Mouse (Mus musculus): ENCODE measurements at regions not wholly inside any gene's neighbourhood (a gene's known extent, or its start where the extent isn't known, plus 50 kb on each side); places are given as distances from the start of the nearest gene placed in this dataset.

DNA sequence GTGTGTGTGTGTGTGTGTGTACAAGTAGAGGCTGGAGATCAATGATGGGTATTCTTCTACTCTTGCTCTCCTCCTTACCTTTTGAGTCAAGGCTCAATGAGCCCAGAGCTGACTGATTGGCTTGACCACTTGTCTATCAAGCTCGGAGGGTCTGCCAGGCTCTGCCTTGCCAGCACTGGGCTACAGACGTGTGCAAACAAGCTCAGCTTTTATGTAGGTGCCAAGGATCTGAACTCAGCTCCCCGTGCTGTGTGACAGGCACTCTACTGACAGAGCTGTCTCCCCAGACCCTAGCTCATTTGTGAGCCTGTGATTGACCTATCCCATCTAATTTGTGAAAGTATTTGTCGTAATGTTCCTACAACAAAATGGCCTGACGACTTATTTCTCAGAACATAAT, 54.2 kb upstream of the Cdc42bpa start:
- in situ Hi-C loops (cut with MboI, MseI): no loop called here

GRCm38 (mm10) chr1:179892711-179893110, 67.6 kb upstream of the Cdc42bpa start:
- in situ Hi-C loops (cut with MboI, MseI): no loop called here

DNA sequence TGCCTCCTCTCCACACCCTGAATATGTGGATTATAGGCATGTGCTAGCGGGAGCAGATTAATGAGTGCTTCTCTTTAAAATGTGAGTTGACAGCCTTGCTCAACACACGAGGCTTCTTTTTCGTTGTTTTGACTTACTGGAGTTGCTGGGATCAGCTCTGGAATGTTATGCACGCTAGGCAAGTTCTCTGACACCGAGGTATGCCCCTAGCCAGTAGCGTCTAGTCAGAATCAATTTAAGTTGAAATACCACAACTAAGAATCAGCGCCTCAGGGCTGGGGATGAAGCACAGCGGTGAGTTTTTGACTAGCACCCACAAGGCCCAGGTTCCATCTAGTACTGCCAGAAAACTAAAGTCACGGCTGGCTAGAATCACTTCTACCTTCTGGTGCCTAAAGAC, 72.4 kb upstream of the Cdc42bpa start:
- in situ Hi-C loops (cut with MboI, MseI): no loop called here

- in situ Hi-C loops (cut with MboI, MseI): no loop called here
Observed at GRCm38 (mm10) chr1:179881222-179881621, 77.7 kb upstream of the Ahctf1 start.

DNA sequence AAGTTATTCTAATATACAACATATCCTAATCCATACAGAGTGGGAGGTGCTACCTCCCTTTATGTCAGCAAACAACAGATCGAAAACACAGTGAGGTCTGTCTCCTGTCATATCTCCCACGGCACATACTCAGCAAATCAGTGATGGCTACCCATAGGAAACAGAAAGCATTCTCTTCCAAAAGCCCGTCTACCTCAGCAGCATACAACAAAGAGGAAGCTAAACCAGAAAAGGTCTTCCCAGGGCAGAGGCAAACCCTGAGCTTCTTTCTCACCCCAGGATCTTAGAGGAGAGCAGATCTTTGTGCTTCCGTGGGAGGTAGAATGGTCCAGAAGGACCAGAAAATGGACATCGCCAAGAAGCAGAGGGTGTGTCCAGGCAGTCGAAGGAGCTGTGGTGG, 74.4 kb upstream of the Ahctf1 start:
- in situ Hi-C loops (cut with MboI, MseI): loop anchor here (10.0 kb wide), 1 partner anchor 1053 kb away; no protein-coding TSS in a partner anchor

DNA sequence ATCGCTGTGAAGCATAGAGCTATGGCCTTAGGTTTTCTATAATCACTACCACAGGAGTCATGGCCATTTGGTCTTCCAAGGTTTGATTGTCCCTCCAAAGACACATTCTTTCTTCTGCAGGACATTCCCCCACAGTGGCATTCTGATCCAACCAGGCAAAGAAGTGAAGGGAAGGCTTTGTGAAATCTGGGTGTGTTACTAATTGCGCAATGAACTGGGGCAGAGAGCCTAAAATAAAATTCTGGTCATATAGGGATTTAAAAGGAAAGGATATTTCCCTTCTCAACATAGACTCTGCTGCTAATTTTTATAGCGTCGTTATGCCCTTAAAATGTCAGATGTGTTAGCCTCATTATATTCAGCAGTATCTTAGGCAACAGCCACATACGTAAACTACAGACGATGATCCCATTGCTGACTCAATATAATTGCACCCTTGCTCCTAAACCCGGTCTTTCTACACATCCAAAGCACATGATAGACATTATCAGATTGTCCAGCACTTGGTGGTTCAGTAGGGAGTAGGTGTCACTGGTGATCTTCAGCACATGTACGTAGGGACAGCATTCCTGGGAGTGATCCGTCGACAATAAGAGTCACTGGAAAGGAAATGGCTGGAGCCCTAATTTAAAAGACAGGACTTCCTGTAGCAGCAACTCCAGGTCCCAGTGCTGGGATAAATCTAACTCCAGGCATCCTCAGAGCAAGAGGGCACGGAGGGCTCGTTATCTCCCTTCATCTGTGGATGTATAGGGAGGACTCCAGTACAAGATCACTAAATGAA, 70.5 kb upstream of the Ahctf1 start:
- in situ Hi-C loops (cut with MboI, MseI): loop anchor here (10.0 kb wide), 1 partner anchor 1049 kb away; no protein-coding TSS in a partner anchor

- in situ Hi-C loops (cut with MboI, MseI): loop anchor here (10.0 kb wide), 1 partner anchor 1047 kb away; no protein-coding TSS in a partner anchor
Observed at GRCm38 (mm10) chr1:179871961-179872360, 68.5 kb upstream of the Ahctf1 start.

DNA sequence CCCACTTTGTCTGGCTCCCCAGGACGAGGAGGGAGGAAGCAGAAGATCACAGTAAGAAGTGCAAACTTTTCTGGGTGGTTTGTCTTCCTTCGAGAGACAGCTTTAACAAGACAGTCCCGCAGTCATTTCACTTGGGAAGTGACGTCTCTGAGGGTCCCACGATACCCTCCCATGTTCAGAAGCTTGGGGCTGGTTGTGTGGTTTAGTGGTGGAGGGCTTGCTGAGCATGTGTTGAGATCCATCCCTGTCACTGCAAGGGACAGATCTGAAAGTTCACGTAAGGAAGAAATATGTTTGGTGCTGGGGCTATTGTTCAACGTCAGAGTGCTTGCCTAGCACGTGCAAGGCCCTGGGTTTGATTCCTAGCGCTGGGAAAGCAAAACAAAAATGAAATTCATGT, 65.2 kb upstream of the Ahctf1 start:
- in situ Hi-C loops (cut with MboI, MseI): loop anchor here (5.0 to 10.0 kb wide), 2 partner anchors 186 to 349 kb away; no protein-coding TSS in a partner anchor

DNA sequence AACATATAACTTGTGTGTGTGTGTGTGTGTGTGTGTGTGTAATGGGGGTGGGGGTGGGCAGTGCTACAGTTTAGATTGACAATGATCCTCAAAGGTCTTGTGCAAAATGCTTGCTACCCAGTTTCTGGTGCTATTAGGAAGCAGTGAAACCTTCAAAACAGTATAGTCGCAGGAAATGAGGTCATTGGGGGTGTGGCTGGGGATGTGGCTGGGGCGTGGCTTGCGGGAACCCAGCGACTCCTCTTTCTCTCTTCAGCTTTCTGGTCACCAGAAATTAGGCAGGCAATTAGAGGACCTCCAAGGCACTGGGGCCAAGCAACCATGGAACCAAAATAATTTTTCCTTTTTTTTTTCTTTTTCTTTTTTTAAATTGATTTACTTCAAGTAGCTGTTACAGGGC, 64.0 kb upstream of the Ahctf1 start:
- in situ Hi-C loops (cut with MboI, MseI): loop anchor here (5.0 to 10.0 kb wide), 2 partner anchors 187 to 350 kb away; no protein-coding TSS in a partner anchor

- in situ Hi-C loops (cut with MboI, MseI): loop anchor here (5.0 to 10.0 kb wide), 2 partner anchors 189 to 351 kb away; no protein-coding TSS in a partner anchor
Observed at GRCm38 (mm10) chr1:179866056-179866772, 62.7 kb upstream of the Ahctf1 start.

DNA sequence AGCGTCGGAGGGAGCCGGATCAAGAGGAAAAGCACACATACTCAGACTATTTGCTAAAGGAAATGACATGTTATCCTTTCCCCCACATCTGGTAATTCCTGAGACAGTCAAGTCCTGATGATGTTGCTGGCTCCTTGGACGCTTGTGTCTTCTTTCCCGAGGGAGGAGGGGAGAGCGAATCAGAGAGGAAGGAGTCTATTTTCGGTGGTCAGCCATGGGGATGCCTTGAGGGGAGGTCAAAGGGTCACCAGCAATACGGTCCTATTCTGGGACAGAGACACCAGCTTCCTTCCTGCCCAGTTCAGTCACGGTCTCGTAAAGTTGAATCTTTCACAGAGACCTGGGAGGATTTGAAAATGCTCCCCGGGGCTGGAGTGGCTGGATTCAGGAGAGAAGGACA, 62.1 kb upstream of the Ahctf1 start:
- in situ Hi-C loops (cut with MboI, MseI): loop anchor here (5.0 to 10.0 kb wide), 2 partner anchors 189 to 352 kb away; no protein-coding TSS in a partner anchor

GRCm38 (mm10) chr1:179864537-179865226, 61.2 kb upstream of the Ahctf1 start:
- in situ Hi-C loops (cut with MboI, MseI): loop anchor here (5.0 to 10.0 kb wide), 2 partner anchors 190 to 353 kb away; no protein-coding TSS in a partner anchor

- in situ Hi-C loops (cut with MboI, MseI): loop anchor here (10.0 kb wide), 1 partner anchor 191 kb away; no protein-coding TSS in a partner anchor
Observed at GRCm38 (mm10) chr1:179863420-179863819, 59.9 kb upstream of the Ahctf1 start.

DNA sequence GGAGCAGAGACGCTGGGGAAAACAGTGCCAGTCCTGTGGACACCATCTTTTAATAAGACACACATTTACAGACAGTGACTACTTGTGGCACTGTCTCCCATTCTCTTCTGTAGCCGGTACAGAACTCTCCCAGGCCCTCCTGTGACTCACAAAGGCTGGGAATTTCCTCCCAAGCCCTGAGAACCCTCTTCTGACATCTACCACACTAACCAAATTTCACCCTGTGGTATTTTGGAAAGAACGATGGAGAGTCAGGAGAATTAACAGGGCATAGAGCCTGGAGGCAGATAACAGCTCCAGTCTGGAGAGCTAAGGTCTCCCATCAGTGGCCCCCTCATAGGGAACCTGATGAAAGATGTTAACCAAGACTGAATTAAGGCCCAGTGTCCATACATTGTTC, 59.5 kb upstream of the Ahctf1 start:
- in situ Hi-C loops (cut with MboI, MseI): loop anchor here (10.0 kb wide), 1 partner anchor 192 kb away; no protein-coding TSS in a partner anchor

GRCm38 (mm10) chr1:179861776-179862175, 58.3 kb upstream of the Ahctf1 start:
- in situ Hi-C loops (cut with MboI, MseI): loop anchor here (10.0 kb wide), 1 partner anchor 193 kb away; no protein-coding TSS in a partner anchor

GRCm38 (mm10) chr1:179859552-179859902, 56.0 kb upstream of the Ahctf1 start:
- in situ Hi-C loops (cut with MboI, MseI): loop anchor here (5.0 to 10.0 kb wide), 3 partner anchors 258 to 1135 kb away; no protein-coding TSS in a partner anchor

DNA sequence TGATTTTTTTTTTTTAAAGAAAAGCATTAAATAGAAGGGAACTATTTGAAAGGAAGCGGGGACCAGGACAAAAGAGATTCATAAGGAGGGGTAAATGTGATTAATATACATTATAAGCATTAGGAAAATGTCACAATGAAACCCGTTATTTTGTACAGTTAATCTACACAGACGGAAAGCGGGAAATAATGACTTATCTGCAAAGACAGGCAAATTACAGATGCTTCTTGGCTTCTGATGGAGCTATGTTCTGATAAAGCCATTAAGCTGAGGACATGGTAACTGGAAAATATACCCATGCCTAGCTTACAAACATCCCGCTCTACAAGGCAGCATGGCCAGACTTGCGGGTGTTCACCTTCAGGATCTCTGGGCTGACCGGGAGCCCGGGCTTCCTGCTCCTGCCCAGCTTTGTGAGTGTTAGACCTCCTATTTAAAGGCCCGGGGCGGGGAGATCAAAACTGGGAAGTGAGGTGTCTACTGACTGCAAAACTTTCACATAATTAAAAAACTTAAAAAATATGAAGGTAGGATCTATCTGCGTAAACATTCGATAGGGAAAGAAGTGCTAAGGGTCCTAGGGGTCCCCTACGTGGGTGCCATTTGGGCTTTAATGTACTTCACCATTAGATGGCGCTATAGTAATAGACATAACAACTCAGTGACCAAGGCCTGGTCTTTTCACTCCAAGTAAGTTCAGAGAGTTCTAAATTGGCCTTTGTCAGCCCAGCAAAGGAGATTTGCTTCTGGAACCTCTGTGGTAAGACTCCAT, 55.5 kb upstream of the Ahctf1 start:
- in situ Hi-C loops (cut with MboI, MseI): loop anchor here (5.0 to 10.0 kb wide), 3 partner anchors 258 to 1134 kb away; no protein-coding TSS in a partner anchor

DNA sequence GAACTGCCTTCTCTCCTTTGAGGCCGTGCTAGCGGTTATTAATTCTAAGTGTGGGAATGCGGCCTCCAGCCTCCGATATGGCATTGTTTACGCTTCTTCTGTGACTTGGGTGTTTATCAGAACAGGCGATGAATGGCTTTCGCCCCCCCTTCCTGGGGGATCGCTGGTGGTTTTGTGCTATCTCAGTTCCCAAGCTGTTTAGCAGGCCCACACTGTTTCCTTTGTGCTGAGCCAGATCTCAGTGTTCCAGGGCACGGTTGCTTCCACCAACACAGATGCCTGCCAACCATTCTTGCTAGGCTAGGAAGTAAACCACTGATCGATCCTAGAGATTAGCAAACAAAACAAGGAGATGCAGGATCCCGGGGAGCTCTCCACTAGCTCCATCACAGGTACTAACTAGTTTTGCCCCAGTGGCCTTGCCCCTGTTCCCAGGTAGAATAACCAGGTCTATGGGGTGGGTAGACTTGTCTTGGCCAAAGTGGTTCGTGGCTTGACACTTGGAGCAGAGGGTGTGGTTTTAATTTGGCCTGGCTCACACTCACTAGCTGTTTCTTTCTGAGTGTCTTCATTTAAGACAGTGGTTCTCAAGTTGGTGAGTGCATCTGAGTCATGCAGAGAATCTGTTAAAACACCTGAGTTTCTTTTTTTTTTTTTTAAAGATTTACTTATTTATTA, 50.9 kb upstream of the Ahctf1 start:
- in situ Hi-C loops (cut with MboI, MseI): loop anchor here (10.0 kb wide), 2 partner anchors 850 to 1130 kb away; no protein-coding TSS in a partner anchor
